Mouse (Mus musculus) intestine, postnatal 0 days (tissue): Measurements from ENCODE around the gene Plin3. TPM values are rescaled to one million over a fixed set of nuclear protein-coding genes. Genes with fewer than 3 reads are reported as not detected.

Experiments
- ATAC-seq: fragments of 200-750 bp; cut with Nextera tagmentation; 2 replicates; pipeline ENCODE4 v1.8.0; 2017; ENCODE audit warnings: mild to moderate bottlenecking, moderate TSS enrichment, moderate library complexity
- H3K27ac ChIP-seq: fragments of 300-500 bp; sonication (generic); 2 replicates; pipeline ENCODE4 v1.5.1; 2014; ENCODE audit warnings: mild to moderate bottlenecking, low read depth, low read length, moderate library complexity
- H3K27me3 ChIP-seq: fragments of 300-500 bp; sonication (generic); replicated peaks from 2 replicates; pipeline ENCODE4 v1.6.1; 2014; ENCODE audit warnings: low read length, mixed read lengths; ENCODE audit not compliant: control insufficient read depth, insufficient read depth
- H3K36me3 ChIP-seq: fragments of 300-500 bp; sonication (generic); 2 replicates; pipeline ENCODE4 v1.6.1; 2014; ENCODE audit warnings: mild to moderate bottlenecking, moderate library complexity; ENCODE audit not compliant: control insufficient read depth, insufficient read depth
- H3K4me1 ChIP-seq: fragments of 300-500 bp; sonication (generic); replicated peaks from 2 replicates; pipeline ENCODE4 v1.6.1; 2014; ENCODE audit warnings: antibody characterized with exemption, low read length, mixed read lengths; ENCODE audit not compliant: control insufficient read depth, insufficient read depth
- H3K4me2 ChIP-seq: fragments of 300-500 bp; sonication (generic); replicated peaks from 2 replicates; pipeline ENCODE4 v1.6.1; 2014; ENCODE audit warnings: low read depth, mild to moderate bottlenecking, moderate library complexity
- H3K4me3 ChIP-seq: fragments of 300-500 bp; sonication (generic); 2 replicates; pipeline ENCODE4 v1.5.1; 2014; ENCODE audit warnings: low read depth, low read length
- H3K9ac ChIP-seq: fragments of 300-500 bp; sonication (generic); 2 replicates; pipeline ENCODE4 v1.6.1; 2014; ENCODE audit warnings: mild to moderate bottlenecking, low read depth, low read length
- H3K9me3 ChIP-seq: fragments of 300-500 bp; sonication (generic); 2 replicates; pipeline ENCODE4 v1.6.1; 2016; ENCODE audit warnings: mixed run types; ENCODE audit not compliant: control insufficient read depth
- CTCF ChIP-seq: sonication (generic); IDR thresholded peaks from 2 replicates; pipeline ENCODE4 v1.5.1; 2016; ENCODE audit warnings: low read depth, mild to moderate bottlenecking, control low read depth, antibody characterized with exemption, moderate library complexity
- WGBS: fragments of 180-500 bp; shearing (Covaris S2); extraction: QIAGEN DNeasy Blood & Tissue Kit; methylation state at CpG from one replicate; pipeline ENCODE4 v1.1.7; 2014; 5-methylcytosine and 5-hydroxymethylcytosine counted together
- microRNA counts: library from miRNA; unstranded; fragments of <30 nt; microRNA quantifications from one replicate; lab custom pipeline; 2016
- microRNA-seq: library from miRNA; unstranded; fragments of <30 nt; microRNA quantifications from one replicate; pipeline ENCODE4, GENCODE M21; 2016
- polyA plus RNA-seq: library from polyadenylated mRNA; unstranded; fragments of >200 nt; fragmentation: Nextera tagmentation; extraction: Ambion mirVana; gene quantifications from 2 replicates; pipeline ENCODE4 v1.2.1, GENCODE M21; 2015

Gene Plin3
- polyA plus RNA-seq, 1 experiment from 2014 or later = 521 TPM

DNA sequence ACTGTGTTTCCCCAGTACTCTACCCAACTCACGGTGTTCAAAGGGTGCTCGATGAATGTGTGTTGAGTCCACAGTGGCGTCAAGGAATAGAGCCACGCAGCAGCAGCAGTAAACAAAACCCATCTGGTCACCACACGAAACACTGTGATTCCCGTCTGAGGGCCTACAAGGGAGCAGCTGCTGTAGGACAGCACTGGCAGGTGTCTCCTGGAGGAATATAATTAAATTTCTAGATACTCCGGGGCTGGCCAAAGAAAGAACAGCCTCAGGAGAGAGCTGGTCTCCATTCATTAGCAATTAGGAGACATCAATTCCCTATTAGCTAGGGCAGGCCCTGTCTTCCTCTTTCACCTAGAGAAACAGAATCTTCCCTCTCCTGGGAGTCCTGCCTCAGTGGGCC is 47.1 kb downstream of the Plin3 start:
- no peak for TF ChIP-seq CTCF
- Histone ChIP-seq H3K9me3 (no peaks in the 10 kb centered on the region), H3K4me2 (no peak overlapping the region), H3K9ac (no peak overlapping the region), H3K27ac (no peak overlapping the region), H3K4me3 (no peak overlapping the region), H3K36me3 (no peaks in the 10 kb centered on the region), H3K4me1 (no peaks in the 10 kb centered on the region), H3K27me3 (peaks cover 5% of the 10 kb centered on the region)
- WGBS = 61% methylated on average over 7 of the region's 7 CpGs
- ATAC-seq = no peak

DNA sequence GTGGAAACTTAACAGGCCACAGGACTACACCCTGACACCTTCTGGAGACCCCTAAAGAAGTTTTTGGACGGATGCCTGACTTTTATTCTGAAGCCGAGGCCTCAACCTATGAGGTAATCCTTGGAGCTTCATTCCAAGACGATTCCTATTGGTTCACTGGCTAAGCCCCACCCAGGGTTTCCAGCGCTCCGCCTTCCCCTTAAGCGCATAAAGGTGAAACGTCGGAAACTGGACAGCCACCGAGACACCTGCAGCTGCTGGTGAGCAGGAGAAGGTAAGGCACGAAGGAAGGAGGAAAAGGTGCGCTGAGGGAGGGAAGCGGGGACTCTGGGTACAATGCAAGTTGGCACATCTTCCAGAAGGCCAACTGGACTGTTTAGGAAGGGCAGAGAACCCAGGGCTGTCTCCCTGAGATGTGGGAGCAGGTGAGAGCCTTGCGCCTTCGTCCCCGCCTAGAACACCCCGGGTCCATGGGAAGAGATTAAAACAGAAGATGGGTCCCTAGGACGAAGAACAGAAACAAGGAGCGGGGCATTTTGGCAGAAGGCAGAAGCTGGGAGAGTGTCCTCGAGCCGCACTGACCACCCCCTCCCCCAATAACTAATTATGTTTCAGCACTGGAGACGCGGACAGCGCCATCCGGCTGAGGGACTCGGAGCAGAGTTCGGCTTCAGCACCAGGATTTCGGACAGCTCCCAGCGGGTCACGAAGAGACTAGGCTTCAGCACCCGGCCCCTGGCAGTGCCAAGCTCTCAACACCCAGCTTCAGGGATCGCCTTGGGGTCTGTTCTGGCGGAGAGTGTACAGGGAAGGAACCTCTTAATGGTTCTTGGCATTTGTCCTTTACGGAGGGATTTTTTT is 50.9 kb downstream of the Plin3 start:
- H3K27ac ChIP-seq = no peak overlapping the region
- no peaks in the 10 kb centered on the region for H3K9me3 ChIP-seq
- 2% methylated on average over 33 of the region's 33 CpGs for WGBS
- H3K9ac ChIP-seq = no peak overlapping the region
- no peak overlapping the region for H3K4me2 ChIP-seq
- TF ChIP-seq CTCF = peak; percentile 25; the same call in 1 of the 2 replicates
- ATAC-seq = peak; percentile 67
- peaks cover 5% of the 10 kb centered on the region for H3K27me3 ChIP-seq
- H3K36me3 ChIP-seq = no peaks in the 10 kb centered on the region
- H3K4me3 ChIP-seq = peak overlapping the region; percentile 7; the same call in 1 of the 2 replicates
- H3K4me1 ChIP-seq = no peaks in the 10 kb centered on the region

DNA sequence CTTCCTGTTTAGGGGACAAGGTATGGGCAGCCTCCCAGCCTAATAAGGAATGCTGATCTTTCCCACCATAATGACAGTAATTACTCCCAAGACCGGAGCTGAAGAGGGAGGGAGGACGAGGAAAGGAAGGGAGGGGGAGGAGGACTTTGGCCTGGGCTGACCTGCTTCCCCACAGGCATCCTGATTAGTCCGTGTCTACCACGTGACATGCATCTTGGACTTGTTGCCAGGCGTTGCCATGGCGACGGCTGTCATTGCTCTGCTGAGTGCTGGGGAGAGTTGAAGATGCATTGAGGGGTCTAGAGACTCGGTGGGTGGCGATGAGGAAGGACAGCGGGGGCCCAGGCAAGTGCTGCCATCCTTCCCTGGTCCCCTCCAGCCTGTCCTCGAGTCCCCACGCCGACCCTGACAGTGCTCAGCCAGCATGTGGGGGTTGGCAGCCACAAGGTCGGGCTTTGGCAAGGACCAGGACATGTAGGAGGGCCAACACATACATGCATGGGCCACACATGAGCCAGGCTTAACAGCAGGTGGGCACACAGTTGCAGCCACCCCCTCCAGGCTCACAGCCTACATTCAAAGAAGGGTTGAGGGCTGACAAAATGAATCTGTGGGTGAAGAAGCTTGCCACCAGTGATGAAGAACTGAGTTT is 58.7 kb downstream of the Plin3 start:
- H3K27ac ChIP-seq = no peak overlapping the region
- H3K9ac ChIP-seq = no peak overlapping the region
- ATAC-seq = peak; percentile 88
- H3K36me3 ChIP-seq = no peaks in the 10 kb centered on the region
- no peaks in the 10 kb centered on the region for H3K4me1 ChIP-seq
- peak overlapping the region; percentile 17; the same call in 1 of the 2 replicates for H3K4me2 ChIP-seq
- TF ChIP-seq CTCF = no peak
- H3K4me3 ChIP-seq = no peak overlapping the region
- H3K9me3 ChIP-seq = no peaks in the 10 kb centered on the region
- 2% methylated on average over 14 of the region's 14 CpGs for WGBS
- no peaks in the 10 kb centered on the region for H3K27me3 ChIP-seq

DNA sequence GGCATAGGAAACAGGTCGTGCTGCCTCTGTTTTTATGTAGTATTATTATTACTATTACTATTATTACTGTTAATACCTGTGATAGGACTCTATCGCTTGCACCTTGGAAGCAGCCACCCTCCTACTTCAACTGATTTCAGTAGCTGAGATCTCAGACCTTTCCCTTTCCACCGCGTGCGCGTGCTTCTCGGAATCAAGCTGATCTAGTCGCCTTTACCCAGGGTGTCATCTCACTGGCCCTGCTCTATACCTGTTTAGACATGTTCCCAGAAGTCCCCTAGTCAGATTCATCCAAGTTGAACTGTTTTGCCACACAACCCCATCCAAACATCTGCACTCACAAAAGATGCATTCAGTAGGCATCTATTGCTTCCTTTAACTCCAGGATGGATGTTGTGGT is 59.3 kb downstream of the Plin3 start:
- Histone ChIP-seq H3K9me3 (no peaks in the 10 kb centered on the region), H3K27ac (no peak overlapping the region), H3K27me3 (no peaks in the 10 kb centered on the region), H3K4me3 (no peak overlapping the region), H3K36me3 (no peaks in the 10 kb centered on the region), H3K4me1 (no peaks in the 10 kb centered on the region), H3K4me2 (peak overlapping the region; percentile 17; the same call in 1 of the 2 replicates), H3K9ac (no peak overlapping the region)
- no peak for TF ChIP-seq CTCF
- 51% methylated on average over 8 of the region's 8 CpGs for WGBS
- no peak for ATAC-seq

DNA sequence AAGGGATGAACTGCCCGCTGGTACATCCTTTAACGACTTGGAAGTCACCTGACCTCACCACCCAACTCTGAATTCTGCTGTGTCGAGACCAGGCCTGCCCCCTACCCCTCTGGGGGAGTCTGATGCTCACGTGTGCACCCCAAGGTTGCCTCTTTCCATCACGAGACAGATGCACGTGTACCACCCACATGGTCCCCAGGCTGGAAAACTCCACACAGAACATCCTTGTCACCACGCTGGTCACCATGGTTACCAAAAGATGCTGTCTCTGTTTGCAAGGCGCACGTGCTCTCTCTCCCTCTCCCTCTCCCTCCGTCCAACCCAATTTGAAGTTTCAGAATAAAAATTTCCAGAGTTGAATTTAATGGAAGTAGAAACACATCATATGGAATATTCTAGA is 62.7 kb downstream of the Plin3 start:
- Histone ChIP-seq H3K27ac (no peak overlapping the region), H3K4me1 (no peaks in the 10 kb centered on the region), H3K36me3 (no peaks in the 10 kb centered on the region), H3K4me2 (no peak overlapping the region), H3K9me3 (no peaks in the 10 kb centered on the region), H3K4me3 (no peak overlapping the region), H3K9ac (no peak overlapping the region), H3K27me3 (no peaks in the 10 kb centered on the region)
- TF ChIP-seq CTCF = no peak
- WGBS = 63% methylated on average over 10 of the region's 10 CpGs
- ATAC-seq = no peak

MicroRNAs within 50 kb of the gene (microRNA counts, 519-probe panel; counts per million panel counts)
- not detected for microRNA mmu-miR-7b (lab: Ali Mortazavi, UCI)

Small RNA genes lying within 50 kb of the gene (microRNA-seq; reads per million reads assigned to microRNA genes)
- gene Mir7b = 662 reads per million, percentile 72 among the genes with 10 or more reads in this experiment

Other genes starting within 250 kb of the Plin3 start
- gene Ubxn6, start 217.8 kb downstream of the Plin3 start, polyA plus RNA-seq = 42.5 and 47.7 TPM in 2 replicates
- gene Hdgfl2, start 213.2 kb downstream of the Plin3 start, polyA plus RNA-seq = 25.9 and 33.6 TPM in 2 replicates
- 0.30 and 0.31 TPM in 2 replicates for gene Plin4, start 183.1 kb downstream of the Plin3 start, polyA plus RNA-seq
- gene Plin5, start 175.3 kb downstream of the Plin3 start, polyA plus RNA-seq = 0.10 TPM in 1 of 2 replicates, not detected in the other
- 3.6 and 3.9 TPM in 2 replicates for gene Lrg1, start 170.9 kb downstream of the Plin3 start, polyA plus RNA-seq
- gene Sema6b, start 152.5 kb downstream of the Plin3 start, polyA plus RNA-seq = 0.94 and 1.1 TPM in 2 replicates
- gene Tnfaip8l1, start 130.4 kb downstream of the Plin3 start, polyA plus RNA-seq = 4.6 and 5.1 TPM in 2 replicates
- gene Mydgf, start 109.0 kb downstream of the Plin3 start, polyA plus RNA-seq = 83.5 and 90.5 TPM in 2 replicates
- 10.6 and 12.0 TPM in 2 replicates for gene Dpp9, start 74.0 kb downstream of the Plin3 start, polyA plus RNA-seq
- 7.0 and 8.0 TPM in 2 replicates for gene Fem1a, start 36.1 kb downstream of the Plin3 start, polyA plus RNA-seq
- gene Ticam1, start 16.1 kb downstream of the Plin3 start, polyA plus RNA-seq = 15.8 and 16.0 TPM in 2 replicates
- not detected in 2 replicates for gene Arrdc5, start 7.4 kb upstream of the Plin3 start, polyA plus RNA-seq
- gene Uhrf1, start 10.4 kb upstream of the Plin3 start, polyA plus RNA-seq = 22.5 and 23.5 TPM in 2 replicates
- gene Kdm4b, start 33.2 kb upstream of the Plin3 start, polyA plus RNA-seq = 8.1 TPM in 2 replicates
- 15.2 and 15.7 TPM in 2 replicates for gene Ptprs, start 183.6 kb upstream of the Plin3 start, polyA plus RNA-seq
- not detected in 2 replicates for gene Znrf4, start 219.6 kb upstream of the Plin3 start, polyA plus RNA-seq